Mouse (Mus musculus): ENCODE results near the gene Zfp980.
"Not testable (repeated sequence)": the region's sequence is repeated elsewhere in the genome, so short reads cannot be mapped to it uniquely, and the experiment has no call there.

Zfp980 gene

GRCm38 (mm10) chr4:145670385-145670784, at the start of gene Zfp980:
Gene Zfp980, plus strand, starts transcription at chr4:145670685.
- not testable (repeated sequence) for DNase-seq (ENCODE audit: low spot score in 2 of 2)

- DNase-seq (ENCODE audit: low spot score in 2 of 2) = not testable (repeated sequence)
Observed at GRCm38 (mm10) chr4:145640416-145641185, 29.9 kb upstream of the Zfp980 start.

- DNase-seq (ENCODE audit: low spot score in 2 of 2) = not testable (repeated sequence)
Observed at GRCm38 (mm10) chr4:145674286-145674780, 3.8 kb downstream of the Zfp980 start.

GRCm38 (mm10) chr4:145680217-145680616, 9.7 kb downstream of the Zfp980 start:
- not testable (repeated sequence) for DNase-seq (ENCODE audit: low spot score in 2 of 2)

- not testable (repeated sequence) for DNase-seq (ENCODE audit: low spot score in 2 of 2)
Observed at GRCm38 (mm10) chr4:145680672-145681387, 10.3 kb downstream of the Zfp980 start.

- not testable (repeated sequence) for DNase-seq (ENCODE audit: low spot score in 2 of 2)
Observed at GRCm38 (mm10) chr4:145682021-145682420, 11.5 kb downstream of the Zfp980 start.

- DNase-seq (ENCODE audit: low spot score in 2 of 2) = not testable (repeated sequence)
Observed at GRCm38 (mm10) chr4:145683024-145683766, 12.7 kb downstream of the Zfp980 start.

- DNase-seq (ENCODE audit: low spot score in 2 of 2) = not testable (repeated sequence)
Observed at GRCm38 (mm10) chr4:145686061-145686460, 15.6 kb downstream of the Zfp980 start.

- DNase-seq (ENCODE audit: low spot score in 2 of 2) = not testable (repeated sequence)
Observed at GRCm38 (mm10) chr4:145744935-145745644, 74.6 kb downstream of the Zfp980 start.

- DNase-seq (ENCODE audit: low spot score in 2 of 2) = not testable (repeated sequence)
Observed at GRCm38 (mm10) chr4:145745645-145745991, 75.1 kb downstream of the Zfp980 start.

Data from heart, adult 9 months (tissue).